Mouse (Mus musculus) heart, postnatal 4 days (tissue): Measurements from ENCODE around the gene Akap4. TPM values are rescaled to one million over a fixed set of nuclear protein-coding genes. Genes with fewer than 3 reads are reported as not detected.

Source experiments
- DNase-seq: peaks from one replicate; pipeline ENCODE4 v3.0.0; 2021
- total RNA-seq, 2 experiments: library from RNA; stranded (reverse); gene quantifications; 2 replicates each; pipeline ENCODE4 v1.2.3; 2021

The Akap4 gene
- total RNA-seq: under 1 TPM in 1 of 2 experiments, not detected in 1; 0.10 TPM

GRCm38 (mm10) chrX:7067219-7067618 is at the start of gene Akap4:
Gene Akap4 (plus strand): TSS chrX:7067519.
- DNase-seq: no peak

- DNase-seq: no peak
Observed at GRCm38 (mm10) chrX:7041519-7041918, 25.8 kb upstream of the Akap4 start, which contains the start of gene Ccnb3. Gene Ccnb3 (minus strand): TSS chrX:7041619.

GRCm38 (mm10) chrX:7057056-7057455 is 10.3 kb upstream of the Akap4 start:
- no peak for DNase-seq

GRCm38 (mm10) chrX:7057634-7058033 is 9.7 kb upstream of the Akap4 start:
- DNase-seq: no peak

- no peak for DNase-seq
Observed at GRCm38 (mm10) chrX:7064109-7064508, 3.2 kb upstream of the Akap4 start.

GRCm38 (mm10) chrX:7068002-7068401 is 683 bp downstream of the Akap4 start:
- DNase-seq: peak; percentile 12

GRCm38 (mm10) chrX:7079820-7080429 is 12.6 kb downstream of the Akap4 start:
- no peak for DNase-seq

GRCm38 (mm10) chrX:7085878-7086277 is 18.6 kb downstream of the Akap4 start:
- no peak for DNase-seq

GRCm38 (mm10) chrX:7090323-7090722 is 23.0 kb downstream of the Akap4 start:
- no peak for DNase-seq

- DNase-seq: no peak
Observed at GRCm38 (mm10) chrX:7102280-7102679, 35.0 kb downstream of the Akap4 start.

- DNase-seq: no peak
Observed at GRCm38 (mm10) chrX:7114885-7115284, 47.6 kb downstream of the Akap4 start.

- DNase-seq: no peak
Observed at GRCm38 (mm10) chrX:7121618-7122280, 54.4 kb downstream of the Akap4 start.

Other genes starting within 250 kb of the Akap4 start
- under 1 TPM in 1 of 2 experiments, not detected in 1; 0.86 TPM for gene Ccnb3, start 25.9 kb upstream of the Akap4 start, total RNA-seq